Mouse (Mus musculus): ENCODE measurements around the gene Hpd. TPM values are rescaled to one million over a fixed set of nuclear protein-coding genes. Genes with fewer than 3 reads are reported as not detected.

Gene Hpd
- polyA plus RNA-seq (2015; fragmentation: Nextera tagmentation; extraction: Ambion mirVana) = 0.15 and 0.37 TPM in 2 replicates

GRCm38 (mm10) chr5:123182651-123183050, at the start of gene Hpd:
Hpd (minus strand) TSS chr5:123182727.

GRCm38 (mm10) chr5:123169284-123169683, 13.2 kb downstream of the Hpd start, which contains the start of gene Psmd9:
Psmd9 (plus strand) TSS chr5:123169413.

GRCm38 (mm10) chr5:123142161-123143157, 40.1 kb downstream of the Hpd start, which contains the start of gene Setd1b:
Setd1b (plus strand) TSS chr5:123142193.

DNA sequence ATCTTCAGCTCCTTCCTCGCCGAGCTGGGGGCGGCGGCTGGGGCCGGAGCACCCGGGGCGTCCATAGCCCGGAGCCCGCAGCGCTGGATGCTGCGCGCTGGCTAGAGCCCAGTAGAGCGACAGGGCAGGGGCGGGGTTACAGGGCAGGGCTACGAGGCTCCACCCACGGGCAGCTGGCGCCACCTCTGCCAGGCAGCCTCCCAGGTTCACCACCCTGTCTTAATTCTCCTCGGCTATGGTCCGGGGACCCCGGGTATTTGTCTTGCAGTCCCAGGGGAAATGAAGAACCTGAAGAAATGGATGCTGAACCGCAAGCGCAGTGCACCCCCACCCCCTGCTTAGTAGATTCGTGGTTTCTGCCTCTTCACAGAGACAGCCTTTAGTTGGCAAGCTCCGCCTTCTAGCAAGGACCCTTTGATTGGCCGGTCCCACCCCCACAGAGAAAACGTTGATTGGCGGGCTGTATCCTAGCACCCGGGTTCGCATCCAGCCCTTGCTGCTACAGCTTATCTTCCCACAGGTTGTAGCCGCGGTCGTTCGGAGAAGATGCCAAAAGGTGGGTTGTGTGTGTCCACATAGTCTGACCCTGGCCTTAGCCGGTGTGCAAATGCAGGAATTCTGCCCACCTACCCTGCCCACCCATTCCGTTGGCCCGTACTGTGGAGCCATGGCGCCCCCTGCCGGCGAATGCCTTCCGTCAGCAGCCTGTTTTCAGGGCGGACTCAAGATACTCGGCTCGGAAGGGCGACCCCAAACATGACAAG, 50.0 kb downstream of the Hpd start, which contains the start of gene Rhof:
Gene Rhof (minus strand): TSS at position 385 of the 764 bp plus-strand sequence.

Other genes with a start within 250 kb of the Hpd start
- 15.1 and 16.0 TPM in 2 replicates for gene Kdm2b, start 192.9 kb downstream of the Hpd start, polyA plus RNA-seq (2015; fragmentation: Nextera tagmentation; extraction: Ambion mirVana)
- gene Orai1, start 167.7 kb downstream of the Hpd start, polyA plus RNA-seq (2015; fragmentation: Nextera tagmentation; extraction: Ambion mirVana) = 22.4 and 23.5 TPM in 2 replicates
- not detected in 2 replicates for gene Morn3, start 135.7 kb downstream of the Hpd start, polyA plus RNA-seq (2015; fragmentation: Nextera tagmentation; extraction: Ambion mirVana)
- 10.6 and 11.9 TPM in 2 replicates for gene Tmem120b, start 114.3 kb downstream of the Hpd start, polyA plus RNA-seq (2015; fragmentation: Nextera tagmentation; extraction: Ambion mirVana)
- gene Rhof, start 50.0 kb downstream of the Hpd start, polyA plus RNA-seq (2015; fragmentation: Nextera tagmentation; extraction: Ambion mirVana) = 0.91 and 1.3 TPM in 2 replicates
- 4.1 and 4.7 TPM in 2 replicates for gene Setd1b, start 40.5 kb downstream of the Hpd start, polyA plus RNA-seq (2015; fragmentation: Nextera tagmentation; extraction: Ambion mirVana)
- 50.2 and 52.0 TPM in 2 replicates for gene Psmd9, start 13.3 kb downstream of the Hpd start, polyA plus RNA-seq (2015; fragmentation: Nextera tagmentation; extraction: Ambion mirVana)
- 0.69 and 0.75 TPM in 2 replicates for gene Wdr66, start 69.4 kb upstream of the Hpd start, polyA plus RNA-seq (2015; fragmentation: Nextera tagmentation; extraction: Ambion mirVana)
- gene Bcl7a, start 161.1 kb upstream of the Hpd start, polyA plus RNA-seq (2015; fragmentation: Nextera tagmentation; extraction: Ambion mirVana) = 5.1 and 5.6 TPM in 2 replicates
- gene Mlxip, start 212.1 kb upstream of the Hpd start, polyA plus RNA-seq (2015; fragmentation: Nextera tagmentation; extraction: Ambion mirVana) = 13.2 and 15.7 TPM in 2 replicates